Mouse (Mus musculus): Measurements from ENCODE around the gene Arhgef5. TPM values are rescaled to one million over a fixed set of nuclear protein-coding genes. Genes with fewer than 3 reads are reported as not detected.
"Not testable (repeated sequence)": the region's sequence is repeated elsewhere in the genome, so short reads cannot be mapped to it uniquely, and the experiment has no call there.

Arhgef5 gene
- 10.2 and 12.2 TPM in 2 replicates for polyA plus RNA-seq (2015; fragmentation: Nextera tagmentation; extraction: Ambion mirVana)

- WGBS: under 1% methylated on average over 47 of the region's 48 CpGs
- no peaks in the 10 kb centered on the region for H3K9me3 ChIP-seq
- ATAC-seq (ENCODE audit: insufficient number of reproducible peaks, insufficient read depth, low FRiP score, low TSS enrichment, low read depth): peak; percentile 81
- peaks cover 18% of the 10 kb centered on the region for H3K27me3 ChIP-seq
- peak within 1 kb of the TSS; percentile 79 for H3K9ac ChIP-seq
- H3K27ac ChIP-seq: peak within 1 kb of the TSS; percentile 44; the same call in 1 of the 2 replicates
- peaks cover 7% of the 10 kb centered on the region for H3K4me1 ChIP-seq
- peak within 1 kb of the TSS; percentile 85 for H3K4me2 ChIP-seq
- peak within 1 kb of the TSS; percentile 64 for H3K4me3 ChIP-seq
- no peaks in the 10 kb centered on the region for H3K36me3 ChIP-seq
Measured at GRCm38 (mm10) chr6:43265363-43266041, at the start of gene Arhgef5. Gene Arhgef5 (plus strand): TSS chr6:43265582.

GRCm38 (mm10) chr6:43231255-43231654 is 34.1 kb upstream of the Arhgef5 start, which contains the start of gene Olfr47:
Gene Olfr47 (plus strand): TSS chr6:43231529.
- H3K4me1 ChIP-seq; H3K9me3 ChIP-seq; H3K27ac ChIP-seq; H3K4me2 ChIP-seq; H3K36me3 ChIP-seq; H3K4me3 ChIP-seq; H3K9ac ChIP-seq; ATAC-seq (ENCODE audit: insufficient number of reproducible peaks, insufficient read depth, low FRiP score, low TSS enrichment, low read depth); H3K27me3 ChIP-seq: not testable (repeated sequence)
- WGBS: 83% methylated on average over 1 of the region's 1 CpGs

GRCm38 (mm10) chr6:43242061-43242460 is 23.3 kb upstream of the Arhgef5 start:
- Histone ChIP-seq H3K27me3 (no peaks in the 10 kb centered on the region), H3K4me2 (no peak overlapping the region), H3K4me1 (no peaks in the 10 kb centered on the region), H3K36me3 (no peaks in the 10 kb centered on the region), H3K27ac (no peak overlapping the region), H3K4me3 (no peak overlapping the region), H3K9ac (no peak overlapping the region), H3K9me3 (no peaks in the 10 kb centered on the region)
- 13% methylated on average over 4 of the region's 4 CpGs for WGBS
- no peak for ATAC-seq (ENCODE audit: insufficient number of reproducible peaks, insufficient read depth, low FRiP score, low TSS enrichment, low read depth)

- WGBS: 52% methylated on average over 3 of the region's 3 CpGs
- no peak overlapping the region for H3K4me3 ChIP-seq
- no peaks in the 10 kb centered on the region for H3K9me3 ChIP-seq
Measured at GRCm38 (mm10) chr6:43247396-43247795, 18.0 kb upstream of the Arhgef5 start.

GRCm38 (mm10) chr6:43252994-43253393 is 12.4 kb upstream of the Arhgef5 start:
- ATAC-seq (ENCODE audit: insufficient number of reproducible peaks, insufficient read depth, low FRiP score, low TSS enrichment, low read depth): no peak
- no peak overlapping the region for H3K4me3 ChIP-seq
- 82% methylated on average over 1 of the region's 1 CpGs for WGBS

More at GRCm38 (mm10) chr6:43247396-43247795, 18.0 kb upstream of the Arhgef5 start:
- no peaks in the 10 kb centered on the region for H3K36me3 ChIP-seq
- H3K27me3 ChIP-seq: no peaks in the 10 kb centered on the region
- no peaks in the 10 kb centered on the region for H3K4me1 ChIP-seq
- ATAC-seq (ENCODE audit: insufficient number of reproducible peaks, insufficient read depth, low FRiP score, low TSS enrichment, low read depth): no peak
- H3K27ac ChIP-seq: no peak overlapping the region
- H3K4me2 ChIP-seq: no peak overlapping the region
- no peak overlapping the region for H3K9ac ChIP-seq

GRCm38 (mm10) chr6:43254193-43254926 is 11.0 kb upstream of the Arhgef5 start:
- Histone ChIP-seq H3K4me2 (no peak overlapping the region), H3K4me1 (no peaks in the 10 kb centered on the region), H3K9me3 (no peaks in the 10 kb centered on the region), H3K27ac (no peak overlapping the region), H3K27me3 (no peaks in the 10 kb centered on the region), H3K9ac (no peak overlapping the region), H3K36me3 (no peaks in the 10 kb centered on the region), H3K4me3 (no peak overlapping the region)
- no peak for ATAC-seq (ENCODE audit: insufficient number of reproducible peaks, insufficient read depth, low FRiP score, low TSS enrichment, low read depth)
- WGBS: 64% methylated on average over 7 of the region's 7 CpGs

More at GRCm38 (mm10) chr6:43252994-43253393, 12.4 kb upstream of the Arhgef5 start:
- Histone ChIP-seq H3K36me3 (no peaks in the 10 kb centered on the region), H3K4me1 (no peaks in the 10 kb centered on the region), H3K27ac (no peak overlapping the region), H3K4me2 (no peak overlapping the region), H3K9me3 (no peaks in the 10 kb centered on the region), H3K9ac (no peak overlapping the region), H3K27me3 (no peaks in the 10 kb centered on the region)

- Histone ChIP-seq H3K4me1 (no peaks in the 10 kb centered on the region), H3K27me3 (0 out of 2 replicates have a peak, but pooled peaks cover 7% of the 10 kb centered on the region), H3K36me3 (no peaks in the 10 kb centered on the region), H3K9me3 (no peaks in the 10 kb centered on the region), H3K9ac (no peak overlapping the region), H3K4me3 (no peak overlapping the region), H3K4me2 (no peak overlapping the region), H3K27ac (no peak overlapping the region)
- ATAC-seq (ENCODE audit: insufficient number of reproducible peaks, insufficient read depth, low FRiP score, low TSS enrichment, low read depth): no peak
- 72% methylated on average over 2 of the region's 2 CpGs for WGBS
Measured at GRCm38 (mm10) chr6:43260756-43261155, 4.6 kb upstream of the Arhgef5 start.

GRCm38 (mm10) chr6:43266356-43266755 is 974 bp downstream of the Arhgef5 start:
- WGBS: 4% methylated on average over 8 of the region's 8 CpGs
- Histone ChIP-seq H3K9me3 (no peaks in the 10 kb centered on the region), H3K27ac (peak overlapping the region; percentile 44; the same call in 1 of the 2 replicates), H3K27me3 (peaks cover 18% of the 10 kb centered on the region), H3K4me3 (peak overlapping the region; percentile 64), H3K4me2 (peak overlapping the region; percentile 85), H3K36me3 (no peaks in the 10 kb centered on the region), H3K4me1 (peaks cover 7% of the 10 kb centered on the region), H3K9ac (peak overlapping the region; percentile 79)
- no peak for ATAC-seq (ENCODE audit: insufficient number of reproducible peaks, insufficient read depth, low FRiP score, low TSS enrichment, low read depth)

- no peak for ATAC-seq (ENCODE audit: insufficient number of reproducible peaks, insufficient read depth, low FRiP score, low TSS enrichment, low read depth)
- Histone ChIP-seq H3K27ac (no peak overlapping the region), H3K4me1 (no peaks in the 10 kb centered on the region), H3K4me2 (no peak overlapping the region), H3K9ac (no peak overlapping the region), H3K4me3 (no peak overlapping the region), H3K9me3 (no peaks in the 10 kb centered on the region), H3K36me3 (peaks cover 25% of the 10 kb centered on the region), H3K27me3 (no peaks in the 10 kb centered on the region)
Measured at GRCm38 (mm10) chr6:43272597-43272996, 7.2 kb downstream of the Arhgef5 start.

GRCm38 (mm10) chr6:43274123-43274522 is 8.7 kb downstream of the Arhgef5 start:
- Histone ChIP-seq H3K4me1 (no peaks in the 10 kb centered on the region), H3K36me3 (peaks cover 25% of the 10 kb centered on the region), H3K4me2 (no peak overlapping the region), H3K9ac (no peak overlapping the region), H3K4me3 (no peak overlapping the region), H3K27me3 (no peaks in the 10 kb centered on the region), H3K9me3 (no peaks in the 10 kb centered on the region), H3K27ac (no peak overlapping the region)
- no peak for ATAC-seq (ENCODE audit: insufficient number of reproducible peaks, insufficient read depth, low FRiP score, low TSS enrichment, low read depth)
- WGBS: 78% methylated on average over 4 of the region's 4 CpGs

- Histone ChIP-seq H3K27me3 (no peaks in the 10 kb centered on the region), H3K4me2 (no peak overlapping the region), H3K9me3 (no peaks in the 10 kb centered on the region), H3K36me3 (peaks cover 44% of the 10 kb centered on the region), H3K4me1 (no peaks in the 10 kb centered on the region), H3K9ac (no peak overlapping the region), H3K4me3 (no peak overlapping the region), H3K27ac (no peak overlapping the region)
- no peak for ATAC-seq (ENCODE audit: insufficient number of reproducible peaks, insufficient read depth, low FRiP score, low TSS enrichment, low read depth)
Measured at GRCm38 (mm10) chr6:43278247-43278646, 12.9 kb downstream of the Arhgef5 start.

- H3K27ac ChIP-seq: no peak overlapping the region
- no peak overlapping the region for H3K4me3 ChIP-seq
- no peaks in the 10 kb centered on the region for H3K9me3 ChIP-seq
- peaks cover 28% of the 10 kb centered on the region for H3K36me3 ChIP-seq
- no peak overlapping the region for H3K9ac ChIP-seq
- 92% methylated on average over 5 of the region's 5 CpGs for WGBS
- H3K27me3 ChIP-seq: no peaks in the 10 kb centered on the region
- no peak overlapping the region for H3K4me2 ChIP-seq
- ATAC-seq (ENCODE audit: insufficient number of reproducible peaks, insufficient read depth, low FRiP score, low TSS enrichment, low read depth): no peak
- no peaks in the 10 kb centered on the region for H3K4me1 ChIP-seq
Measured at GRCm38 (mm10) chr6:43280481-43280880, 15.1 kb downstream of the Arhgef5 start.

All from embryonic facial prominence, embryonic 13.5 days (tissue).